Mouse (Mus musculus) stomach, embryonic 14.5 days (tissue): Measurements from ENCODE around the gene Sec14l2. TPM values are rescaled to one million over a fixed set of nuclear protein-coding genes. Genes with fewer than 3 reads are reported as not detected.
"Not testable (repeated sequence)": the region's sequence is repeated elsewhere in the genome, so short reads cannot be mapped to it uniquely, and the experiment has no call there.

ENCODE experiments used
- ATAC-seq: fragments of 200-750 bp; cut with Nextera tagmentation; 2 replicates; pipeline ENCODE4 v1.8.0; 2017; ENCODE audit warnings: low read depth, moderate TSS enrichment; ENCODE audit not compliant: insufficient number of reproducible peaks, insufficient read depth, low FRiP score
- H3K27ac ChIP-seq: fragments of 300-500 bp; sonication (generic); 2 replicates; pipeline ENCODE4 v1.5.1; 2014; ENCODE audit warnings: mild to moderate bottlenecking, low read length, moderate library complexity, mixed read lengths
- H3K27me3 ChIP-seq: fragments of 300-500 bp; sonication (generic); 2 replicates; pipeline ENCODE4 v1.6.1; 2014; ENCODE audit warnings: low read length, control low read depth, mixed read lengths; ENCODE audit not compliant: control insufficient read depth, insufficient read depth
- H3K36me3 ChIP-seq: fragments of 300-500 bp; sonication (generic); 2 replicates; pipeline ENCODE4 v1.6.1; 2014; ENCODE audit warnings: mild to moderate bottlenecking, control low read depth, low read length, moderate library complexity, mixed read lengths; ENCODE audit not compliant: control insufficient read depth, insufficient read depth
- H3K4me1 ChIP-seq: fragments of 300-500 bp; sonication (generic); 2 replicates; pipeline ENCODE4 v1.6.1; 2014; ENCODE audit warnings: low read length, control low read depth, mixed read lengths; ENCODE audit not compliant: control insufficient read depth, insufficient read depth
- H3K4me2 ChIP-seq: fragments of 300-500 bp; sonication (generic); replicated peaks from 2 replicates; pipeline ENCODE4 v1.6.1; 2014; ENCODE audit warnings: low read depth, low read length, control low read depth
- H3K4me3 ChIP-seq: fragments of 300-500 bp; sonication (generic); 2 replicates; pipeline ENCODE4 v1.5.1; 2014; ENCODE audit warnings: low read depth, low read length, control low read depth
- H3K9ac ChIP-seq: fragments of 300-500 bp; sonication (generic); replicated peaks from 2 replicates; pipeline ENCODE4 v1.6.1; 2014; ENCODE audit warnings: low read depth, mild to moderate bottlenecking, control low read depth, low read length, moderate library complexity, mixed read lengths
- H3K9me3 ChIP-seq: fragments of 300-500 bp; sonication (generic); 2 replicates; pipeline ENCODE4 v1.6.1; 2016; ENCODE audit warnings: low read depth, low read length, control low read depth; ENCODE audit not compliant: control insufficient read depth
- WGBS: fragments of 180-500 bp; shearing (Covaris S2); extraction: QIAGEN DNeasy Blood & Tissue Kit; methylation state at CpG from one replicate; pipeline ENCODE4 v1.1.7; 2014; 5-methylcytosine and 5-hydroxymethylcytosine counted together
- polyA plus RNA-seq: library from polyadenylated mRNA; unstranded; fragments of >200 nt; fragmentation: Nextera tagmentation; extraction: Ambion mirVana; gene quantifications from 2 replicates; pipeline ENCODE4 v1.2.1, GENCODE M21; 2014

The Sec14l2 gene
- polyA plus RNA-seq, 1 experiment from 2014 or later: 1.4 TPM

GRCm38 (mm10) chr11:4113970-4114369, 9.2 kb downstream of the Sec14l2 start:
- H3K4me2 ChIP-seq: no peak overlapping the region
- H3K4me3 ChIP-seq: no peak overlapping the region
- peaks cover 9% of the 10 kb centered on the region; the same call in 1 of the 2 replicates for H3K4me1 ChIP-seq
- H3K9me3 ChIP-seq: no peaks in the 10 kb centered on the region
- no peak for ATAC-seq
- H3K27ac ChIP-seq: no peak overlapping the region
- no peaks in the 10 kb centered on the region for H3K36me3 ChIP-seq
- WGBS: 74% methylated on average over 6 of the region's 6 CpGs
- no peak overlapping the region for H3K9ac ChIP-seq
- H3K27me3 ChIP-seq: no peaks in the 10 kb centered on the region

- WGBS: 76% methylated on average over 4 of the region's 4 CpGs
- Histone ChIP-seq H3K9ac (no peak overlapping the region), H3K4me1 (peaks cover 6% of the 10 kb centered on the region; the same call in 1 of the 2 replicates), H3K36me3 (no peaks in the 10 kb centered on the region), H3K27ac (no peak overlapping the region), H3K4me3 (no peak overlapping the region), H3K4me2 (no peak overlapping the region), H3K9me3 (no peaks in the 10 kb centered on the region), H3K27me3 (no peaks in the 10 kb centered on the region)
- no peak for ATAC-seq
Observed at GRCm38 (mm10) chr11:4113496-4113895, 9.7 kb downstream of the Sec14l2 start.

- H3K4me2 ChIP-seq: no peak overlapping the region
- WGBS: 72% methylated on average over 6 of the region's 6 CpGs
Observed at GRCm38 (mm10) chr11:4112861-4113260, 10.4 kb downstream of the Sec14l2 start.

GRCm38 (mm10) chr11:4112033-4112432, 11.2 kb downstream of the Sec14l2 start:
- no peak overlapping the region for H3K4me3 ChIP-seq
- no peak overlapping the region for H3K4me2 ChIP-seq
- H3K9me3 ChIP-seq: no peaks in the 10 kb centered on the region
- H3K9ac ChIP-seq: no peak overlapping the region
- no peaks in the 10 kb centered on the region for H3K27me3 ChIP-seq
- ATAC-seq: no peak
- WGBS: 84% methylated on average over 4 of the region's 4 CpGs
- no peaks in the 10 kb centered on the region for H3K36me3 ChIP-seq
- no peaks in the 10 kb centered on the region for H3K4me1 ChIP-seq
- no peak overlapping the region for H3K27ac ChIP-seq

More at GRCm38 (mm10) chr11:4112861-4113260, 10.4 kb downstream of the Sec14l2 start:
- no peaks in the 10 kb centered on the region for H3K36me3 ChIP-seq
- no peaks in the 10 kb centered on the region for H3K9me3 ChIP-seq
- H3K27me3 ChIP-seq: no peaks in the 10 kb centered on the region
- ATAC-seq: no peak
- no peak overlapping the region for H3K4me3 ChIP-seq
- no peak overlapping the region for H3K27ac ChIP-seq
- no peak overlapping the region for H3K9ac ChIP-seq
- H3K4me1 ChIP-seq: peaks cover 3% of the 10 kb centered on the region; the same call in 1 of the 2 replicates

DNA sequence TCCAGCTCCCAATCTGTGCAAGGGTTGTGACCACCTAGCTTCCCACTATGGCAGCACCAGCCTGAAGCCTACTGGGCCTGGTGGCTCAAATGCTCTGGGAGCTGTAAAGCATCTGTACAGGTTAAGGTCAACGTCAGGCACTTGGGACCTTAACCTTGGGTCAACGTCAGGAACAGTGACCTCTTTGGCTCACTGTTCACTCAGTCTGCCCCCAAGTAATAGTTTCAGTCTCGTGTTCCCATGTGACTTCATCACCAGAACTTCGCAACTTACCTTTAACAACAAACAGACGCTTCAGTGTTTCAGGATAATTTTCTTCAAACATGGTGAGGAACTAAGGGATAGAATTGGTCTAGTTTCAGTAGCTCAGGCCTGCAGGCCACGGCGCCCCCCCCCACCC, 14.5 kb downstream of the Sec14l2 start:
- Histone ChIP-seq H3K27ac (no peak overlapping the region), H3K27me3 (no peaks in the 10 kb centered on the region), H3K4me3 (no peak overlapping the region), H3K4me2 (no peak overlapping the region), H3K36me3 (no peaks in the 10 kb centered on the region), H3K9ac (no peak overlapping the region), H3K4me1 (no peaks in the 10 kb centered on the region), H3K9me3 (no peaks in the 10 kb centered on the region)
- no peak for ATAC-seq
- 77% methylated on average over 7 of the region's 7 CpGs for WGBS

DNA sequence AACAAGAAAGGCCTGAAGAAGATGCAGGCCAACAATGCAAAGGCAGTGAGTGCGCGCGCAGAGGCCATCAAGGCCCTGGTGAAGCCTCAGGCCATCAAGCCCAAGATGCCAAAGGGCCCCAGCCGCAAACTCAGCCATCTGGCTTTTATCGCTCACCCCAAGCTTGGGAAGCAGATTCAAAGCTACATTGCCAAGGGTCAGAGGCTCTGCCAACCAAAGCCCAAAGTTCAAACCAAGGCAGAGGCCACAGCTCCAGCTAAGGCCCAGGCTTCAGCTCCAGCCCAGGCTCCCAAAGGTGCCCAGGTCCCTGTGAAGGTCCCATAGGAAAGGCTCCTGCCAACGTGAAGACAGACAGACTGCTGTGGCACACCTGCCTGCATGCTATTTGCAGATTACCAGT, 15.3 kb downstream of the Sec14l2 start:
- not testable (repeated sequence) for H3K27me3 ChIP-seq, H3K4me1 ChIP-seq, H3K4me3 ChIP-seq, ATAC-seq, H3K27ac ChIP-seq, H3K4me2 ChIP-seq, H3K9ac ChIP-seq, H3K9me3 ChIP-seq, H3K36me3 ChIP-seq
- 89% methylated on average over 6 of the region's 6 CpGs for WGBS

GRCm38 (mm10) chr11:4105444-4105843, 17.8 kb downstream of the Sec14l2 start:
- H3K4me3 ChIP-seq: no peak overlapping the region
- no peaks in the 10 kb centered on the region for H3K4me1 ChIP-seq
- H3K9me3 ChIP-seq: no peaks in the 10 kb centered on the region
- 78% methylated on average over 6 of the region's 6 CpGs for WGBS
- no peak overlapping the region for H3K9ac ChIP-seq
- no peak for ATAC-seq
- no peaks in the 10 kb centered on the region for H3K27me3 ChIP-seq
- H3K4me2 ChIP-seq: no peak overlapping the region
- H3K27ac ChIP-seq: no peak overlapping the region
- H3K36me3 ChIP-seq: no peaks in the 10 kb centered on the region

- Histone ChIP-seq H3K9ac (no peak overlapping the region), H3K27ac (no peak overlapping the region), H3K9me3 (no peaks in the 10 kb centered on the region), H3K4me3 (no peak overlapping the region), H3K4me1 (no peaks in the 10 kb centered on the region), H3K4me2 (no peak overlapping the region), H3K36me3 (no peaks in the 10 kb centered on the region), H3K27me3 (no peaks in the 10 kb centered on the region)
- no peak for ATAC-seq
- whole genome bisulfite sequencing: 84% methylated on average over 5 of the region's 5 CpGs
Observed at GRCm38 (mm10) chr11:4104989-4105388, 18.2 kb downstream of the Sec14l2 start.

GRCm38 (mm10) chr11:4103522-4103921, 19.7 kb downstream of the Sec14l2 start:
- Histone ChIP-seq H3K27me3 (no peaks in the 10 kb centered on the region), H3K36me3 (no peaks in the 10 kb centered on the region), H3K4me2 (no peak overlapping the region), H3K27ac (no peak overlapping the region), H3K4me3 (no peak overlapping the region), H3K9me3 (no peaks in the 10 kb centered on the region), H3K9ac (no peak overlapping the region), H3K4me1 (no peaks in the 10 kb centered on the region)
- ATAC-seq: no peak
- WGBS: 58% methylated on average over 14 of the region's 14 CpGs
